Mouse (Mus musculus) frontal cortex, postnatal 10 days (tissue): Measurements from ENCODE around the gene Iqce.

Source experiments
- DNase-seq, 2 experiments: peaks; one replicate each; pipeline ENCODE4 v3.0.0; 2022; ENCODE audit warnings: low spot score in 2 of 2, mixed read lengths in 1 of 2

The Iqce gene

DNA sequence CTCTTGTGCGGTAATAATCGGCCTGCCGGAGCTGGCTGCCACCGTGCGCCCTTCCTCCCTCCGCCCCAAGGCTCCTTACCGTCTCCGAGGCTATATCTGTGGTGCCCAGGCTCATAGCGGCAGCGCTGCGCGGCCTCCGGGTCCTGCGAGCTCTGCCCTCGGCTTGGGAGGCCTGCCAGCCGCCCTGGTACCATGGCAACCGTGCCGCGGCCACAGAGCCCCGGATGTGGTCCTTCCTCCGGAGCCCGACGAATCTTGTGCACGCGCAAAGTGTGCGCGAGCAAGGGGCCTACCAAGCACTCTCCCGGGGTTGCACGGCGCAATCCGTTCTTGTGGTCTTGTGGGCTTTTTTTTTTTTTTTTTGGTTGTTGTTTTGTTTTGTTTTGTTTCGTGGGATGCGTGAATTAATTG lies at the start of gene Iqce:
Gene Iqce (minus strand): TSS at position 276 of the 411 bp plus-strand sequence.
- peak; percentile 89 to 93 for DNase-seq

DNA sequence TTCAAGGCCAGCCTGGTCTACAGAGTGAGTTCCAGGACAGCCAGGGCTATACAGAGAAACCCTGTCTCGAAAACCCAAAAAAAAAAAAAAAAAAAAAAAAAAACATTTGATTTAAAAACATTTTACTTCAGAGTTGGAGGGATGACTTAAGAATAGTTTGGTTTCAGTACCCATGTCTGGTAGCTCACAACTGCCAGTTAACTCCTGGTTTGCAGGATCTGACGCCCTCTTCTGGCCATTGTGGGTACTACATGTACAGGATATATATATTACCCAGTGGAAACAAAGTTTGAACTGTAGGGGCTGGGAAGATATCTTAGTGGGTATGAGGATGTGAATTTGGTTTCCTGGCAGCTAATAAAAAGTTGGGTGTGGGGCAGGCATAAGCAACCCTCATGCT lies 48.7 kb upstream of the Iqce start:
- no peak for DNase-seq

DNA sequence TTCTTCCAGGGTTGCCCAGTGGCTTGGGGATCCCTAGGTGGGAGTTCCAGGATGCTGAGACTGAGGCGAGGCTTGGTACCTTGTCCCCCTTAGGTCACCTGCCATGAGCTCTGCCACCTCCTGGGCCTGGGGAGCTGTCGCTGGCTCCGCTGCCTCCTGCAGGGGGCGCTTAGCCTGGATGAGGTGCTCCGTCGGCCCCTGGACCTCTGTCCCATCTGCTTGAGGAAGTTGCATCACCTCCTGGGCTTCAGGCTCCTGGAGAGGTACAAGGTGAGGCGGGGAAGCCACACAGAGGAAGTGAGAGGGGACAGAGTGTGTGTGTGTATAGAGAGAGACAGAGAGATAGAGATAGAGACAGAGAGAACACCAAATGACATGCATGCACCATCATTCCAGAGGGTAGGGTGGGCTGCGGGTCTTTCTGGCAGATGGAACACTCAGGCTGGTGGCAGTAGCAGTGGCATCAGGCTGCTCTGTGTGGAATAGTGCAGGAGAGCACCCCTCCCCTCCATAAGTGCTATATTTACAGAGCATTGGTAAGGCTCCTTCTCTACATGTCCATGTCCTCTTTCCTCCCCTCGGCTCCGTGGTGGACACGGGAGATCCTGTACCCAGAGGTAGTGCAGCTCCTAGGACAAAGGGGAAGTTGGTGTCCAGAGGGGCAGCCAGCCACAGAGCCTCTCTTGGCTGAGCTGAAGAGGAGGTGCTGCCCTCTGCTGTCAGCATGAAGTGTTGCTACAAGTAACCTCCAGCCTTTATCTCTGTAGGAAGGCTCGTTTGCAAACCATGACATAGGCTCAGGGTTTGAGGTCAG lies 47.1 kb upstream of the Iqce start:
- peak in 1 of 2 experiments; percentile 69 for DNase-seq

DNA sequence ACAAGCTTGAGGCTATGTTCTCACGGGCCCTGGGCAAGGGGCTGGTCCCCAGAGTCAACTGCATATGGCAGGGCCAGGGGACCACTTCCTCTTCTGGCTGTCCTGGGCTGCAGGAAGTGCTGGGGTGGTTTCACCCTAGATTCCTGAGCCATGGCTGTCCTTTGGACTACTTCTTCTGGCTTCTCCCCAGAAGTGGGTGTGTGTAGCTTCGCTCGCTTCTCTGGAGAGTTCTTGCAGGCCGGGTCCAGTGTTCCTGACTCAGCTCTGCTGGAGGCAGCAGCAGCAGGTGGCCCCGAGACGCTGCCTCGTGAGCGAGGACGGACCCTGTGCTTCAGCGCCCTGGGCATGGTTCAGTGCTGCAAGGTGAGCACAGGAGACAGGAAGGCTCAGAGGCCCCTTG lies 46.2 kb upstream of the Iqce start:
- no peak for DNase-seq

DNA sequence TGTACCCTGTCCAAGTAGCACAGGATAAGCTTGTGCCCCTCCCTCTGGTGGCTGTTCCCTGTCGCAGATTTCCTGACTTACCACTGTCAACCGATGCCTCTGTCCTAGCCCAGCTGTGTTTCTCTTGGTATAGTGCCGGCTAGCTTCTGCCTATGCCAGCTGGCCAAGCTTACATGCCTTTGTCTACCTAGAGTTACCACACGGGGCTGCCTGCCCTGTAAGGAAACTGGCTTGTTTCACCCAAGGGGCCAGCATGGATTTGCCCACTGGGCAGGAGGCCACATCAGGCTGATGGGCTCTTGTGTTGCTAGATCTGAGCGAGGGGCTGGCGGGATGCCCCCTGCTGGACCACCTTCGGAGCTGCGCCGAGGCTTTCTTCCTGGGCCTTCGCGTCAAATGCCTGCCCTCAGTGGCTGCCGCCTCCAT lies 41.5 kb upstream of the Iqce start:
- DNase-seq = peak in 1 of 2 experiments; percentile 33

DNA sequence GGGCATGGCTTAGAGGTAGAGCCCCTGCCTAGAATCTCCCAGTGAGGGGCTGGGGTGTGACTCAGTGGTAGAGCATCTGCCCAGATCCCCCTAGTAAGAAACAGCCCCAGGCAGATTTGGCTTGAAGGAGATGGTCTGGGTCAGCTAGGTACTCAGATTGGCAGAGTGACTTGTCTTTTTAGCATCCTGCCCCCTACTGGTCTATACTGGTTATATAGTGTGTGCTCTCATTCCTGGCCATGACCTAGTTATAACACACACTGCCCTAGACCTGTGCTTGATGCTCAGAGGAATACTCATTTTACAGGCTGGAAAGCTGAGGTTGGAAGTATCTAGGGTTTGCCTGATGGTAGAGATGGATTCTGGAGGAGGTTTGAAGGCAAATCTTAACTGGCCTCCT lies 39.7 kb upstream of the Iqce start:
- no peak for DNase-seq

DNA sequence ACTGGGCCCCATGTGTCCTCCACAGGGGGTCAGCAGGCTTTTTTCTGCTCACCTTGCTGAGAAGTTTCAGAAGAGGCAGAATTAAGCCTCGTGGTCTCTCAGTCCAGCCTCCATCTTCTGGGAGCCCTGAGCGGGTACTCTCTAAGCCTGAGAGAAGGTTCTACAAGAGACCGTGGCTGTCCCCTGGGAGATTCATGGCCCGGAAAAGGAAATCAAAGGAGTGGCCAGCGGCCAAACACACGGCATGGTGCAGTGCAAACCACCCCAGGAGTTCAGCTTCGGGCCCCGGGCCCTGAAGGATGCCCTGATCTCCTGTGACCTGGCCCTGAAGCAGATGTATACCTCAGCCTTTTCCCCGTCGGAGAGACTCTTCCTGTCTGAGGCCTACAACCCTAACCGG lies 38.9 kb upstream of the Iqce start:
- no peak for DNase-seq

DNA sequence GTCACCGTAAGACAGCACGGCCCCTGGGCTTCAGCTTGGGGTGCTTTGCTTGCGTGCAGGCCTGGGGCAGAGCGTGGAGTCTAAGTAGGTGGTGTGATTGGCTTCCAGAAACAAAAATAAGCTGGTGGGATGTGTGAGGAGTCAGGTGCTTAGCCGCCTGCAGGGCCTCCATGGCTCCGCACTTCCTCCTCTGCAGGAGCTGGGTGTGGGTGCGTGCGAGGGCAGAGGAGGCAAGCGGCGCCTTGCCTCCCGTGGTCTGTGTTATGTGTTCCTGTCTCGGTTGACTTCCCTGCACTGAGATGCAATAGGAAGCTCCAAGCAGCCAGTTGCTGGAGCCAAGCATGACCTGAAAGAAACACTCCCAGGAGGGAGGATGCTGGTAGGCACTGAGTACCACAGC lies 37.6 kb upstream of the Iqce start:
- DNase-seq = no peak

DNA sequence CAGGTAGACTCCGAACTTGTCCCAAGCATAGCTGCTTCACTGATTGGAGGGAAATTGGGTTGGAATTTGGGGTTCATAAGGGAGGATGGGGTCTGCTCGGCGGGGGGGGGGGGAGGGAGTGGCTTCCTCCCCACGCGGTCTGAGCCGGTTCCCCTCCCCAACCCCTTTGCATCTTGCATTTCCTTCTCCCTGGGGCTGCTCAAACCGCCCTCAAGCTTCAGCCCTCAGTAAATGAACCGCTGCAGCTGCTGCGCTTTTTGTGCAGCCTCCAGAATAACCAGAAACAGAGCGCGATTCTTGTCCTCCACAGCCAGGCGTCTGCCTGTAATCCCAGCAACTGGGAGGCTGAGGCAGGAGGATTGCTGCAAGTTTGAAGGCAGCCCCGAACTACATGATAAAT lies 34.0 kb upstream of the Iqce start:
- DNase-seq = no peak

DNA sequence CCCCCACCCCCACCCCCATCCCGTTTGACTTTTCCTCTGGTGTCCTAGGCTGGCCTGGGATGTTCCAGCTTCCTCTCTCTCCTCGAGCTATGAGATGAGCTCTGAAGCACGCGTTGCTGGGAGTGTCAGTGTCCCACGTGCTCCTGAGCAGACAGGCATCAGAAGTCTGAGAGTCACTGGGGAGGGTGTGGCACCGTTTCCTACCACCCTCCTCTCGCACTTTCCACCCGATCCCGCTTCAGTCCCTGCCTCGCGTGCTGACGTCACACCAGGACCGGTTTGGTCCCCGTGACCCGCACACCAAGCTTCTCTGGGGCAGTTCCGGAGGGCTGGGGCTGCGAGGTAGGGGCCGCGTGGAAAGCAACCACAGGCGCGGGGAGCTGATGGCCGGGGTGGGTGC lies 33.1 kb upstream of the Iqce start:
- no peak for DNase-seq

DNA sequence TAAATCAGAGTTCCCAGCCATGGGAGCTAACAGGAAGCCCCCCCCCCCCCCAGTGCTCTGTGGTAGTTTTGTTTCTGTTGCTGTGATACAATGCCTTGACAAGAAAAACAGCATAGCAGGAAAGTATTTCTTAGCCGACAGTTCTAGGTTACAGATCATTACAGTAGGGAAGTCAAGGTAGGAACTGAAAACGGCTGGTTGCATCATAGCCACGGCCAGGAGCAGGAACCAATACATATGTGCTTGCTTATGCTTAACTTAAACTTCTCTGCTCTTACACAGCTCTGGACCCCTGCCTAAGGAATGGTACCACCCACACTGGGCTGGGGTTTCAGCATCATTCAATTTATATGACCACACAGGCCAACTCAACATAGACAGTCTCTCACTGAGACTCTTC lies 31.2 kb upstream of the Iqce start:
- no peak for DNase-seq

DNA sequence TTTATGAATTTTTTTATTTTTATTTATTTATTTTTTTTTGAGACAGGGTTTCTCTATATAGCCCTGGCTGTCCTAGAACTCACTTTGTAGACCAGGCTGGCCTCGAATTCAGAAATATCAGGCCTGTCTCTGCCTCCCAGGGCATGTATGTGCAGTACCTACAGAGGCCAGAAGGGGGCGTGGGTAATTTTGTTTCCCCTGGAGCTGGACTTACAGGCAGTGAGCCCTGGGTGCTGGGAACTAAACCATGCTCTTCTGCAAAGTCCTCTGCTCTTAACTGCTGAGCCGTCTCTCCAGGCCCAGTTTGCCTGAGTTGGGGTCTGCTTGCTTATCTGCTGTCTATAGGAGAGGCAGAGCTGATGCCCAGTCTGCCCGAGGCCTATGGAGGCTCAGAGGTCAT lies 30.0 kb upstream of the Iqce start:
- no peak for DNase-seq

DNA sequence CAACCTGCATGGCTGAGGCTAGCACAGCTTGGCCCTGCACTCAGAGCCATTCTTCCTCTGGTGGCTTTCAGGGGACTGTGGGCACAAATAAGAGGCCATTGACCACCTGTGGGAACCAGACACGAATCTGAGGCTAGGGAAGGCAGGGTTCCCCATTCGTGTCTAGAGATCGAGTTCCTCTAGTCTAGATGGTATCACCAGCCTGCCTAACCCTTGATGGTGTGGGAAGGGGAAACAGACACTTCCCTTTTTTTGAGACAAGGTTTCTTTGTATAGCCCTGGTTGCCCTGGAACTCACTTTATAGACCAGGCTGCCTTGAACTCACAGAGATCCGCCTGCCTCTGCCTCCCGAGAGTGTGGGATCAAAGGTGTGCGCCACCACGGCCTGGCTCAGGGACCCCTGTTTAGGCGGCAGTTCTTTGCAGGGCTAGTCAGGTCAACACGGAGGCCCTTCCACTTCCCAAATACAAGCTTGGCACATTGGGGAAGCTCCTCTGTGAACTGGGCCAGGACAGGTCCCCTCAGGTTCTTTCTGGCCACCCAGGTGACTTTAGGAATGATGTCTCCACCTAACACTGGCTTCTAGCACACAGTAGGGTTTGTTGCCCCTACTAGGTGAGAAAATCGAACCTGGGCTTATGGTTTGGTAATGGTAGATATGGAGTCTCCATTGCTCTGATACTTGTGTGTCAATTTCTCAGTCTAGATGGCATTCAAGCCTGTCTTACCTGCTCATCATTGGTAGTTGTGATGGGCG lies 29.0 kb upstream of the Iqce start:
- DNase-seq = no peak

DNA sequence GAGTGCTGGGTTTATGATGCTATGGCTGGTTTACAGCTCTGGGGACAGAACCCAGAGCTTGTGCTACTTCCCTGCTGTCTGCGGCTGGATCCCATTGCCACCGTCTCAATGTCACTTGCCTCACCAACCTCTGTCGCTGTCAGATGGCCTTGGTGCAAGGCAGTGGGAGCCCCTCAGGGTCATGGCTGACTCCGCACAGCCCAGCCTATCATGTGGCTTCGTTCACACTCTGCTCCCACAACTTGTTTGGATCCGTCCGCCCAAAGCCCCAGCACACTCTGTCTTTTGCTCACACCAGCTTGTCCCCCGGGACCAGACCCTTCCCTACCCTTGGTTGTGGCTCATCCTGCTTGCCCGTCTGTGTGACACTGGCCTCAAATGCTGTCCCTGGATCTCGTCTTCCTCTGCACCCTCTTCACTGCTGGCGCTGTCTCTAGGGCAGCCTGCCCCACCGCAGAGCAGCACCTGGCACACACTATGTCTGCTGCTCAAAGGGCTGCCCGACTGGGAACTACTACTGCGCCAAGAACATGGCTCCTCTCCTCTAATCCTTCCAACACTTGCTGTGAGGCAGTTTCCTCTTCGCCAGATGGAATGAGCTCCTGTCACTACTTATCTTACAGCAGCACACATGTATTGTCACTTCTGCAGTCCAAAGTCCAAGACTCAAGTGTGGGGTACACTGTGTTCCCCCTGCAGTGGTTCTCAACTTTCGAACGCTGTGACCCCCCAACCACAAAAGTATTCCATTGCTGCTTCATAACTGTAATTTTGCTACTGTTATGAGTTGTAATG lies 25.0 kb upstream of the Iqce start:
- no peak for DNase-seq

DNA sequence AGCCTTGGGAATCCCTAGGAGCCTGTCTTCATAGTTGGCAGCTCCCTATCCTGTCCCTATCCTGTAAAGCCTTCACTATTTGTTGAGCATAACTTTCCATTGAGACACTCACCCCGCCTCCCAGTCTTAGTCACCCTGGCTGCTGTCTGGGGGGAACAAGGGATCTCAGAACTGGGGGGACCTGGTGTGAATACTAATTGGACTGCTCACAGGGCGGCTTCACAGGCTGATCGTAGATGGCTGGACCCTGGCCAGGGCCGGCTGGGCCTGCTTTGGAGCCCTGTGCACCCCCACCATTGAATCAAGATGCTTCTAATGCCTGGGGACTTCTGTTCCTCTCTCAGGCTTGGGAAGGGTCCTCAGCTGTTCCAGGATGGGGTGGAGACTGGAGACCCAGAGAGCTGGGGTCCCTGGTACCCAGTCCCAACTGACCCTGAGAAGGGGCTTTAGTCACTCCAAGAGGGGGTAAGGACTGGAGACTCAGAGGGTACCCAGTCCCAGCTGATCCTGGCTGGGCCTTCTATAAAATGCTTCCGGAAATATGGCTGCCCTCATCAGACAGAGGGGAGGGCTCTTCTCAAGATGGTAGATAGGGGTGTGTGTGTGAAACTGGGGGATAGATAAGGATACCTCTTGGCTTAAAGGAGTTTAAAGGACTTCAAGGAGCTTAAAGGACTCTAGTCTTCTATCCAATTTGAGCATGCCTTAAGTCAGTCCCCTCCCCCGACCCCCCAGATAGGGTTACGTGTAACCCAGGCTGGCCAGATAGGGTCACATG lies 24.1 kb upstream of the Iqce start:
- DNase-seq = peak; percentile 69 to 81

DNA sequence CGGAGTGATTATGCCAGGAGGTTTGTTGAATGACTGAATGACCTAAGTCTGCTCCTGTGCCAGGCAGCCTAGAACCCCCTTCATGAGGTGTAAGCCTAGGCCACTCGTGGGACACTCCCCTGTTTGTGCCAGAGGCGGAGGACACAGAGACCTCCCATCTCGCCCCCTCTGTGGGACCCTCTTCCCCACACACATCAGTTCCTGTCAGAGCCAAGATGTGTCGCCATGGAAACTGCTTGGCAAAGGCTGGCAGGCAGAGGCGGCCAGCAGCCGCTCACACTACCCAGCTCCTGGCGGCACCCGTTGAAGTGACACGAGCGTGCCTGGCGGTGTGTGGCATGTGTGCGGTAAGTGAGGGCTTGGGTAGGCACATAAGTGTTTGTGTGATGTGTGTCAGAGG lies 21.6 kb upstream of the Iqce start, which contains the start of gene Amz1:
Gene Amz1 (plus strand): TSS at position 306 of the 400 bp plus-strand sequence.
- peak; percentile 77 to 80 for DNase-seq

DNA sequence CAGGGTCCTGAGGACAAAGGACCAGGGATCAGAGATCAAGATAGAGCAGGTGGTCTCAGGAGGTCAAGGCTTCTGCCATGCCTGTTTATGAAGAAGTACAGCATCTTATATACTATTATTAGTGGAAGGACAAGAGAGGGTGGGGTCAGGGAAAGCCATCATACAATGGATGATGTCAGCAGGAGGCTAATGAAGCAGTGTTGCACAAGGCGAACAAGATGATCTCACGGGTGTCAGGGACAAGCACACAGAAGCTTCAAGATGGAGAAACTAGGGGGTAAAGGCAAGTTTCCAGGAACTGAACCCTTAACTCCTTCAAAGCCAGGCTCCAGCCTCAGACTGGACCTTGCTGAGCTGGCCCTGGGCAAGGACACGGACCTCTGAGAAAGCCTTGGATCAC lies 19.9 kb upstream of the Iqce start:
- DNase-seq = peak in 1 of 2 experiments; percentile 4

DNA sequence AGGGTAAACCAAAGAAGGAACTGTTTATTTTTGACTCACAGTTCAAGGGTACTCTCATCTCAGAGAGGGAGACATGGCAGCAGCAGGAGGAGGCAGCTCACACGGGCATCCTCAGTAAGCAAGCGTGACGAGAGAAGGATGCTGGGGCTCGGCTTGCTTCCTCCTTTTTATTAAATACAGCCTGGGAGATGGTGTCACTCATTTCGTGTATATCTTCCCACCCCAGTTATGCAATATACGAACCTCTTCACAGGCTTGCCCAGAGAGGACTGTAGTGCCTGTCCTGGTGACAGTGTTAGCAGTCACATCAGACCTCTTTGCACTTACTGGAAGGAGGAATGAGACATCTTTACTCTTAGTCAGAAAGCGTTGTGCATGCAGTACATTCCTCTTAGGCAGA lies 18.6 kb upstream of the Iqce start:
- DNase-seq = no peak

DNA sequence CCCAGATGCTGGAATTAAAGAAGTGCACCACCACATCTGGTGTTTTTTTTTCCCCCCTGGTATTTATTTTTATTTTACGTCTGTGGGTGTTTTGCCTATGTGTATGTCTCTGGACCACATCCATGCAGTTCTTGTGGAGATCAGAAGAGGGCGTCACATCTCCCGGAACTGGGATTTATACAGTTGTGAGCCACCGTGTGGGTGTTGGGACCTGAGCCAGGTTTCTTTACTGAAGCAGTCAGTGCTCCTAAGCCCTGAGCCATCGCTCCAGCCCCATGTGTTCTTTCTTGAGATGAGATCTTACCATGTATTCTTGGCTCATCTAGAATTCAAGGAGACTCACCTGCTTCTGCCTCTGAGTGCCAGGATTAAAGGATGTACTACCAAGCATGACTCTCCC lies 8.9 kb upstream of the Iqce start:
- DNase-seq = no peak

DNA sequence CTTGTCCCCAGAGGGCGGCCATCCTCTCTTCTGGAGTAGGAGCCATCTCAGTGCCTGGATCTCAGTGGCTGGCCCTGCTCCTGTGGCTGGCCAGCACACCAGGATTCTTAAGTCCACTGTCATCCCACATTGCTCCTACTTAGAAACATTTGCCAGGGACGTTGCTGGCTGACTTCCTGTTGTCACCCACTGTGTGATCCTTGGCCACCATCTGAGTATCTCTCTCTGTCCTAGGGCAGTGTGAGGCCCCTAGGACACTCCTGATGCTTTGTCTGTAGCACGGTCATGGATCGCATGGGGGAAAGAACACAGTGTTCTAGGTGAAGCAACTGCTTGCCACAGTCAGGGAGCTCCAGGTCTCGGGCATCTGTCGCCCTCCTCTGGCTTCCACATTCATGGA lies 8.1 kb upstream of the Iqce start:
- no peak for DNase-seq

DNA sequence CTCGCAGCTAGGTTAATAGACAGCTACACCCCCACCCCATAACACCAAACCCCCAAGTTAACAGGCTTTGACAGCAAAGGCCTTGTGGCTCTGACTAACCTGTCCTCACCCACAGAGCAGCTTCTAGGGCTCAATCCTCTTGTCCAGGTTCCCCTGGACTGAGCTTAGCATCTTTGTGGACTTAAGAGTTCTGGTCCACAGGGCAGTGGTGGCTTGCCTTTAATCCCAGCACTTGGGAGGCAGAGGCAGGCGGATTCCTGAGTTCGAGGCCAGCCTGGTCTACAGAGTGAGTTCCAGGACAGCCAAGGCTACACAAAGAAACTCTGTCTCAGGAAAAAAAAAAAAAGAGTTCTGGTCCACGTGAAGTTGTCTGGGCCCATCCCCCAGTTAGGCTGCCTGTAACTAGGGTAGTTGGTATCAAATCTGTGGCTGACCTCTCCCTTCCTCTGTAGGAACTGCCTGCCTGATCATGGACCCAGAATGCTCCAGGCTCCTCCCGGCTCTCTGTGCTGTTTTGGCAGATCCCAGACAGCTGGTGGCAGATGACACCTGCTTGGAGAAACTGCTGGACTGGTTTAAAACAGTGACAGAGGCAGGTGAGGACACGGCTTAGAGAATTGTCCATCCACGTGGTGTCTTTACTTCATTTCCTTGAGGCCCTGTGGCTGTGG lies 3.5 kb upstream of the Iqce start:
- no peak for DNase-seq
